Mouse (Mus musculus): ENCODE data around the gene Gm3317.
"Not testable (repeated sequence)": the region's sequence is repeated elsewhere in the genome, so short reads cannot be mapped to it uniquely, and the experiment has no call there.

The Gm3317 gene

DNA sequence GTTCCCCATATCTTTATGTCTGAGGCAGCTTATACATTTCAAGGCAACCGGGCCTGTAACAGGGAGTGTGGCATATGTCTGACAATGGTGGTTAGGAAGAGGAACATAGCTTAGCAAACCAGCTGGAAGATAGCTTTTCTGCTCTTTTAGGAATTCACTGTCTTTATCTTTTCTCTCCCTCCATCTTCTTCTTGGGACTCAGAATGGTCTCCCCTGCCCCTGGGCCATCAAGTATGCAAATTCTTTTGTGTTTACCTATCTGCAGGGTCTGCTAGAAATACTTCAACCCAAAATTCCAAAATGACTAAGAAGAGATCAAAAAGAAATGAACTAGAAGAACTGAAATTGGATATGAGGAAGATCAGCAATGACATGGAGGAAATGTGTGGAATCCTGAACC is at the start of gene Gm3317:
Gene Gm3317 (plus strand): TSS at position 301 of the 400 bp plus-strand sequence.
- not testable (repeated sequence) for DNase-seq (ENCODE audit: low spot score)

- DNase-seq (ENCODE audit: low spot score), result not testable (repeated sequence)
Observed at GRCm38 (mm10) chr14:5131219-5131618, 33.1 kb upstream of the Gm3317 start, which contains the start of gene Gm8279. Gm8279 (plus strand) TSS chr14:5131519.

DNA sequence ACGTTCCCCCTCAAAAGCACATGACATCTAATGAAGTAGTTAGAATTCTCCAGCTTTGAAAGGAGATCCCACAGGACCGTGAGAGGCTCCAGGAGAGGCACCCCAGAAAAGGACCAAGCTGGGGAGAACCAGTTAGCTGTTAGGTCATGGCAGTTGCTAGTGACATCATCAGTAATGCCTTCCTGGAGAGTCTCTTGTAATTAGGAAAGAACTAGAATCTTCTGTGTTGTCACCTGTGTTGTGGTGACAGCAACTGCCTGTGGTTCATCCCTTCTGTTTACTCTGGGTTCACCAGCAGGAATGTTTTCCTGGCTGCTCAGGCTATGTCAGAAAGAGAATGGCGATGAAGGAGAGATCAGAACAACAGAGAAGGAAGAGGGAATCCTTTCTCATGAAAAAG is 21.2 kb downstream of the Gm3317 start, which contains the start of gene Gm8271:
Gene Gm8271 (plus strand): TSS at position 301 of the 400 bp plus-strand sequence.
- DNase-seq (ENCODE audit: low spot score), result not testable (repeated sequence)
